Mouse (Mus musculus) cerebellum, postnatal 14 days (tissue): ENCODE results near the gene Usp40.
"Not testable (repeated sequence)": the region's sequence is repeated elsewhere in the genome, so short reads cannot be mapped to it uniquely, and the experiment has no call there.

Experiments
- DNase-seq, 2 experiments: peaks; one replicate each; pipeline ENCODE4 v3.0.0; 2021; ENCODE audit warnings: mixed read lengths in 2 of 2

The Usp40 gene

GRCm38 (mm10) chr1:88008211-88008697 is at the start of gene Usp40:
Gene Usp40 (minus strand): TSS chr1:88008551.
- peak; percentile 79 to 81 for DNase-seq

DNA sequence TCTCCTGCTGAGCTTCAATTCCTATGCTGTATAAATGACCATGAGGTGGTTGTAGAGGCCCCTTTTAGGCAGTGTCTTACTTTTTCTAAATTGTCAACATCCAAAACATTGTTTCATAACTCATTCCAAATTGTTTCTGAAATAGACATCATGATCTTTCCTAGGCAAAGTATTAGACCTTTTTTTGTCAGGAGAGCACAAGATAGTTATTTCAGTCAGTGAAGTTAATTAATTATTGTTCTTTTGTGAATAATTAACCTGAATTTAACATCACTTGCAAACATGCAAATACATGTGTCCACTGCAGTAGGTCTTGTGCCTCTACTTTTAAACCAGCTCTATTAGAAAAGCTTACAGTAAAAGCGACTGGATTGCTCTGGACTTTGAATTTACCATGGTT is 46.7 kb upstream of the Usp40 start, which contains the start of gene Ugt1a10:
Ugt1a10 (plus strand) TSS at position 301 of the 400 bp plus-strand sequence.
- DNase-seq = no peak

- DNase-seq = not testable (repeated sequence)
Observed at GRCm38 (mm10) chr1:88047408-88047807, 39.1 kb upstream of the Usp40 start.

- DNase-seq = peak; percentile 68 to 73
Observed at GRCm38 (mm10) chr1:88044832-88045437, 36.6 kb upstream of the Usp40 start.

GRCm38 (mm10) chr1:88043044-88043443 is 34.7 kb upstream of the Usp40 start:
- not testable (repeated sequence) for DNase-seq

GRCm38 (mm10) chr1:88025244-88025643 is 16.9 kb upstream of the Usp40 start:
- not testable (repeated sequence) for DNase-seq

DNA sequence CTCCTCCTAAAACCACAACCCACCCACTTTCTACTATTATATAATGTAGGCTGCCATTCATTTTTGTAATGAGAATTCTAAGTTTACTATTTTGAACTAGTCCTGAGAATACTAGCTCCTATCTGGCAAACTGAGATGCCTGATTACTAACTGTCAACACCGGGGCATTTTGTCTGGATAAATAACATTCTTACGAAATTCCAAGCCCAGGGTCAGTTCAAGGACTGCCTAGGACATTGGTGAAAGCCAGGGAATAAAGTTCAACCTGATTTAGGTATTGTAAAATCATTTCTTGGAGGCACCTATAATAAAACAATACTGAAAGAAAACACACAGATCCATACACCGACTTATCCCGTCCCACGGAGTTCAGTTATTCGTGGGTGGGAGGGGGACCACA is 7.0 kb upstream of the Usp40 start:
- no peak for DNase-seq

DNA sequence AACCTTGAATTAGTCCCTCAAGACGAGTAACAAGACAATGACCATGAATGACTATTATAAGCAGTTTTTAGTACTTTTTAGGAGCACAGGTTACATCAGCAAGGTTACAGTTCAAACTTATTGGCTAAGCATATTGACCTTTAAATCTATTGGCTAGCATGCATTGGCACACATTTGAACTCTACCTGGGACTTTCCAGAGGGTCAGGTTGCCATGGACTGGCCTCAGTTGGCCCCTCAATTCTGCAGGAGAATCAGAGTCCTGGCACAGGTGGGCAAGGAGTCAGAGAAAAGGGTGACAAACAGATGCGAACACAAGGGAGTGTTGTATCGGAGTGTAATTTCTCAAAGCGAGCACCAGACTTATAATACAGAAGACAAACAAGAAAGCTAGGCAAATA is 6.3 kb upstream of the Usp40 start:
- no peak for DNase-seq

GRCm38 (mm10) chr1:88014194-88014593 is 5.8 kb upstream of the Usp40 start:
- no peak for DNase-seq

GRCm38 (mm10) chr1:88013726-88014125 is 5.4 kb upstream of the Usp40 start:
- DNase-seq = no peak

- no peak for DNase-seq
Observed at GRCm38 (mm10) chr1:88009521-88009920, 1.2 kb upstream of the Usp40 start.

- no peak for DNase-seq
Observed at GRCm38 (mm10) chr1:88008735-88009134, 384 bp upstream of the Usp40 start.

- DNase-seq = no peak
Observed at GRCm38 (mm10) chr1:88007692-88008210, 600 bp downstream of the Usp40 start.

GRCm38 (mm10) chr1:87992716-87993115 is 15.6 kb downstream of the Usp40 start:
- DNase-seq = no peak

DNA sequence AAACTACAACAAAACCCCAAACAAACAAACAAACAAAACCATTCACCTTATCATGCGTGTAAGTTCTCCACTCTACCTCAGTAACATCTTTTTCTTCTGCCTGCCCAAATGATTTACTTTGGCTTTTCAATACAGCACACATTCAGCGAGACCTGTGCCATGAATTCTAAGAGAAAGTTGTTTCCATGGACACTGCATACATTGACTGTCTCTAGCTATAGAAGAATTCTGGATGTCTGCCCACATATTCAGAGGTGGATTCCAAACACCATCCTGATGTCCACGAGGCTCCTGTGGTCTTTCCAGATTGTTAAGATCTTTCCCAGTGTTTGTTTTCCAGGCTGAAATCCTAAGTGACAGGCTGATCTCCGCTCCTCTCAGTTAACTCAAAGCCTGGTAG is 26.1 kb downstream of the Usp40 start:
- no peak for DNase-seq

GRCm38 (mm10) chr1:87970381-87970780 is 38.0 kb downstream of the Usp40 start:
- DNase-seq = no peak

GRCm38 (mm10) chr1:87961459-87962167 is 46.7 kb downstream of the Usp40 start:
- no peak for DNase-seq

DNA sequence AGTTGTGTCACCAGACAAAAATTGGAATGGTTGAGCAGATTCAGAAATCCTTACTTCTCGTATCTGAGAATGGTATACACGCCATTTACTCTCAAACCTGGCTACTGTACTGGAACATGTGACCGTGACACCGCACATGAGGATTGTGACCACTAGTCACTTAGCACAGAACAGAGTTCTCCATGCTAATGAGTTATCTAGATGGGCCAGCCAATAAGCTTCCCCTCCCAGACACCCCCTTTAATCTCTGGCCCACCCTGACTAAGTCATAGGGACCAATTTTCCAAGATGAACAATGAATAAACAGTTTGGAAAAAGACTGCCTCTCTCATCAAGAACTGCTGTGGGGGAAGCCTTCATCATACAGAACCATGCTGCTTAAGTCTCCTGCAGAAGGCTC is 47.6 kb downstream of the Usp40 start:
- no peak for DNase-seq

GRCm38 (mm10) chr1:87959998-87960431 is 48.3 kb downstream of the Usp40 start:
- DNase-seq = no peak

GRCm38 (mm10) chr1:87959532-87959931 is 48.8 kb downstream of the Usp40 start:
- DNase-seq = no peak

DNA sequence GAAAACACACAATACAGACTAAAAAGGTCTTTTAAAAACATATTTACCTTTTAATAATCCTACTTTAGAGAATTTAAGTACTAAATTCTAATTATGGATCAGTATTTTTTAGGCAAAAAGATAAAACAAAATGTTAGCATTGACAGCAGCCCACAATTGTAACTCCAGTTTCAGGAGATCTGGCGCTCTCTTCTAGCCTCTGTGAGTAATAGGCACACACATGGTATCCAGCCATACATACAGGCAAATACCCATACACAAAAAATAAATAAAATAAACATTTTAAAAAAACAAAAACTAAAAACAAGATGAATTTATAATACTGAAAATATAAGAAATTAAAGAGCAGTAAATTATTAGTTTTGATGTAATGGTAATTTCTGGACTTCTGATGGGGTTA is 49.4 kb downstream of the Usp40 start:
- no peak for DNase-seq

- no peak for DNase-seq
Observed at GRCm38 (mm10) chr1:87953073-87953472, 55.3 kb downstream of the Usp40 start.

DNA sequence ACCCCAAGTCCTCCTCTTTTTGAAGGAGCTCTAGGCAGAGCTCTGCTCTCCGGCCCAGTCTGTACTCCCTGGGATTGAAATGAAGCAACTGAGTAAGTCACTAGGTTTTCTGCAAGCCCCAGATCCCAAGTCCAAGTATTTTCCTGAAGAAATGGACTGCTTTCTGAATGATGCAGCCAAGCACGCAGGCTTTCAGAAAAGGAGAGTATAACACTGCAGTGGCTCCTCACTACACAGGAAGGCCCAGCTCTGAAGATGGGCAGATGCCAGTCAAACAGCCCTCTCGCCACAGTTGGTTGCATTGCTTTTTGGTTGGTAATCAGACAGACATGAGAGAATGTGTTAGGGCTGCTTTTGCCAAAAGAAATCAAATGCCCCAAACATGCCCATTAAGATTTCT is 56.7 kb downstream of the Usp40 start:
- no peak for DNase-seq

- DNase-seq = peak in 1 of 2 experiments; percentile 31
Observed at GRCm38 (mm10) chr1:87947681-87948091, 60.7 kb downstream of the Usp40 start.
